Mouse (Mus musculus): ENCODE results near the gene Fndc3a. TPM values are rescaled to one million over a fixed set of nuclear protein-coding genes. Genes with fewer than 3 reads are reported as not detected.

The Fndc3a gene
- total RNA-seq, 4 experiments from 2014 or later, result 11.2 to 13.7 (median 11.7) TPM

GRCm38 (mm10) chr14:72671911-72672310, 37.9 kb downstream of the Fndc3a start:
- no peak for DNase-seq (ENCODE audit: low spot score)

GRCm38 (mm10) chr14:72670987-72671386, 38.8 kb downstream of the Fndc3a start:
- no peak for DNase-seq (ENCODE audit: low spot score)

GRCm38 (mm10) chr14:72649268-72649667, 60.5 kb downstream of the Fndc3a start:
- no peak for DNase-seq (ENCODE audit: low spot score)

GRCm38 (mm10) chr14:72645512-72645911, 64.3 kb downstream of the Fndc3a start:
- DNase-seq (ENCODE audit: low spot score), result no peak

- no peak for DNase-seq (ENCODE audit: low spot score)
These were observed 65.2 kb downstream of the Fndc3a start for GRCm38 (mm10) chr14:72644620-72645019.

- DNase-seq (ENCODE audit: low spot score), result no peak
These were observed 71.3 kb downstream of the Fndc3a start for GRCm38 (mm10) chr14:72638507-72638906.

GRCm38 (mm10) chr14:72633571-72633970, 76.2 kb downstream of the Fndc3a start:
- DNase-seq (ENCODE audit: low spot score), result no peak

GRCm38 (mm10) chr14:72625411-72625810, 84.4 kb downstream of the Fndc3a start:
- DNase-seq (ENCODE audit: low spot score), result no peak

- no peak for DNase-seq (ENCODE audit: low spot score)
These were observed 105.7 kb downstream of the Fndc3a start for GRCm38 (mm10) chr14:72604077-72604476.

- no peak for DNase-seq (ENCODE audit: low spot score)
These were observed 106.6 kb downstream of the Fndc3a start for GRCm38 (mm10) chr14:72603194-72603521.

- DNase-seq (ENCODE audit: low spot score), result peak; percentile 90
These were observed 107.1 kb downstream of the Fndc3a start for GRCm38 (mm10) chr14:72602521-72603193.

- no peak for DNase-seq (ENCODE audit: low spot score)
These were observed 108.2 kb downstream of the Fndc3a start for GRCm38 (mm10) chr14:72601381-72602305.

GRCm38 (mm10) chr14:72600375-72600774, 109.4 kb downstream of the Fndc3a start:
- no peak for DNase-seq (ENCODE audit: low spot score)

GRCm38 (mm10) chr14:72598976-72599740, 110.6 kb downstream of the Fndc3a start:
- DNase-seq (ENCODE audit: low spot score), result no peak

- no peak for DNase-seq (ENCODE audit: low spot score)
These were observed 115.6 kb downstream of the Fndc3a start for GRCm38 (mm10) chr14:72594191-72594590.

- DNase-seq (ENCODE audit: low spot score), result no peak
These were observed 120.4 kb downstream of the Fndc3a start for GRCm38 (mm10) chr14:72589415-72589814.

GRCm38 (mm10) chr14:72582979-72583378, 126.8 kb downstream of the Fndc3a start:
- no peak for DNase-seq (ENCODE audit: low spot score)

- DNase-seq (ENCODE audit: low spot score), result no peak
These were observed 128.8 kb downstream of the Fndc3a start for GRCm38 (mm10) chr14:72580991-72581390.

GRCm38 (mm10) chr14:72576283-72576682, 133.5 kb downstream of the Fndc3a start:
- no peak for DNase-seq (ENCODE audit: low spot score)

GRCm38 (mm10) chr14:72563941-72564340, 145.9 kb downstream of the Fndc3a start:
- peak; percentile 14 for DNase-seq (ENCODE audit: low spot score)

- no peak for DNase-seq (ENCODE audit: low spot score)
These were observed 151.0 kb downstream of the Fndc3a start for GRCm38 (mm10) chr14:72558795-72559194.

GRCm38 (mm10) chr14:72555846-72556245, 154.0 kb downstream of the Fndc3a start:
- no peak for DNase-seq (ENCODE audit: low spot score)
